Mouse (Mus musculus): ENCODE measurements around the gene Brd3.

The Brd3 gene

GRCm38 (mm10) chr2:27396656-27397440, 110.6 kb downstream of the Brd3 start:
- no peak for DNase-seq (ENCODE audit: low spot score)
